Mouse (Mus musculus): ENCODE results near the gene Wbp2. TPM values are rescaled to one million over a fixed set of nuclear protein-coding genes. Genes with fewer than 3 reads are reported as not detected.

Gene Wbp2
- polyA plus RNA-seq (2016; fragmentation: Nextera tagmentation; extraction: Ambion mirVana): 92.4 and 102 TPM in 2 replicates

- peak within 1 kb of the TSS; percentile 56 for H3K4me3 ChIP-seq
- H3K27me3 ChIP-seq: no peaks in the 10 kb centered on the region; the same call in 1 of the 2 replicates
- no peaks in the 10 kb centered on the region for H3K9me3 ChIP-seq
- 6% methylated on average over 34 of the region's 43 CpGs for WGBS
- ATAC-seq (ENCODE audit: low FRiP score, low read depth): peak; percentile 95
- H3K27ac ChIP-seq (replicated peaks): peak within 1 kb of the TSS; percentile 83
- H3K36me3 ChIP-seq: peaks cover 25% of the 10 kb centered on the region
- peaks cover 21% of the 10 kb centered on the region for H3K4me1 ChIP-seq
- peak within 1 kb of the TSS; percentile 52 for H3K4me2 ChIP-seq (replicated peaks)
- peak within 1 kb of the TSS; percentile 63 for H3K9ac ChIP-seq (replicated peaks)
These were observed at the start of gene Wbp2 for GRCm38 (mm10) chr11:116086258-116087193. Wbp2 (minus strand) TSS chr11:116086995.

GRCm38 (mm10) chr11:116134171-116134570, 47.4 kb upstream of the Wbp2 start:
- WGBS: 90% methylated on average over 10 of the region's 10 CpGs
- no peaks in the 10 kb centered on the region for H3K9me3 ChIP-seq
- no peak overlapping the region for H3K4me2 ChIP-seq (replicated peaks)
- ATAC-seq (ENCODE audit: low FRiP score, low read depth): no peak
- peaks cover 45% of the 10 kb centered on the region for H3K36me3 ChIP-seq
- peaks cover 20% of the 10 kb centered on the region; the same call in 1 of the 2 replicates for H3K27me3 ChIP-seq
- H3K4me1 ChIP-seq: peaks cover 24% of the 10 kb centered on the region
- no peak overlapping the region for H3K4me3 ChIP-seq
- H3K27ac ChIP-seq (replicated peaks): no peak overlapping the region
- no peak overlapping the region for H3K9ac ChIP-seq (replicated peaks)

DNA sequence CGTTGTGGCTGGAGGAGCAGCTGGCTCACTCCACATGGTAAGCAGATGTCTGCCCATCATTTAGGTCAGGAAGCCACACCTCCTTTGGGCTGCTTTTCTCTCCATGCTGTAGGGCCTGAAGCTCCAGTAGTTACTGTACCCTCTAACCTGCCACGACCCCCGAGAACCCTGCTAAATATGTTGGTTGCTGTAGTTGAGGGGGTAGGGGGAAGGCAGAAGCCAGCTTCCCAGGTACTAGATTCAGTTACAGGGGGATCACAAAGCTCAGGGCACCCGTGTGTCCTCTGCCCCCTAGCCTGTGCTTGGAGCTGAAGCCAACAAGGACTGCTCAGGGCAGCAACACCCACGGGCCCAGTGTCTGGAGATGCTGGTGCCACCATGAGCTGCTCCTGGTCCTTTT, 46.7 kb upstream of the Wbp2 start:
- no peak overlapping the region for H3K4me2 ChIP-seq (replicated peaks)
- H3K36me3 ChIP-seq: peaks cover 45% of the 10 kb centered on the region
- H3K9me3 ChIP-seq: no peaks in the 10 kb centered on the region
- H3K27ac ChIP-seq (replicated peaks): no peak overlapping the region
- 86% methylated on average over 5 of the region's 5 CpGs for WGBS
- H3K27me3 ChIP-seq: peaks cover 20% of the 10 kb centered on the region; the same call in 1 of the 2 replicates
- no peak overlapping the region for H3K4me3 ChIP-seq
- peaks cover 24% of the 10 kb centered on the region for H3K4me1 ChIP-seq
- H3K9ac ChIP-seq (replicated peaks): no peak overlapping the region
- ATAC-seq (ENCODE audit: low FRiP score, low read depth): no peak

GRCm38 (mm10) chr11:116132366-116133333, 45.9 kb upstream of the Wbp2 start:
- no peak for ATAC-seq (ENCODE audit: low FRiP score, low read depth)
- H3K36me3 ChIP-seq: peaks cover 45% of the 10 kb centered on the region
- peaks cover 26% of the 10 kb centered on the region; the same call in 1 of the 2 replicates for H3K27me3 ChIP-seq
- no peaks in the 10 kb centered on the region for H3K9me3 ChIP-seq
- H3K4me1 ChIP-seq: peaks cover 25% of the 10 kb centered on the region
- 88% methylated on average over 16 of the region's 16 CpGs for WGBS
- H3K4me2 ChIP-seq (replicated peaks): no peak overlapping the region
- H3K27ac ChIP-seq (replicated peaks): no peak overlapping the region
- H3K9ac ChIP-seq (replicated peaks): no peak overlapping the region
- no peak overlapping the region for H3K4me3 ChIP-seq

GRCm38 (mm10) chr11:116131349-116132170, 44.8 kb upstream of the Wbp2 start:
- peak overlapping the region; percentile 78 for H3K4me2 ChIP-seq (replicated peaks)
- H3K4me1 ChIP-seq: peaks cover 33% of the 10 kb centered on the region
- H3K27me3 ChIP-seq: peaks cover 31% of the 10 kb centered on the region; the same call in 1 of the 2 replicates
- no peak overlapping the region; the same call in 1 of the 2 replicates for H3K27ac ChIP-seq (replicated peaks)
- no peaks in the 10 kb centered on the region for H3K9me3 ChIP-seq
- H3K36me3 ChIP-seq: peaks cover 45% of the 10 kb centered on the region
- no peak for ATAC-seq (ENCODE audit: low FRiP score, low read depth)
- H3K9ac ChIP-seq (replicated peaks): peak overlapping the region; percentile 68
- peak overlapping the region; percentile 54; the same call in 1 of the 2 replicates for H3K4me3 ChIP-seq
- 84% methylated on average over 15 of the region's 15 CpGs for WGBS

- WGBS: 2% methylated on average over 69 of the region's 69 CpGs
- H3K27me3 ChIP-seq: peaks cover 31% of the 10 kb centered on the region; the same call in 1 of the 2 replicates
- H3K4me2 ChIP-seq (replicated peaks): peak within 1 kb of the TSS; percentile 78
- ATAC-seq (ENCODE audit: low FRiP score, low read depth): peak; percentile 81
- H3K9ac ChIP-seq (replicated peaks): peak within 1 kb of the TSS; percentile 68
- peak within 1 kb of the TSS; percentile 85 for H3K27ac ChIP-seq (replicated peaks)
- H3K4me3 ChIP-seq: peak within 1 kb of the TSS; percentile 54
- peaks cover 33% of the 10 kb centered on the region for H3K4me1 ChIP-seq
- H3K36me3 ChIP-seq: peaks cover 45% of the 10 kb centered on the region
- H3K9me3 ChIP-seq: no peaks in the 10 kb centered on the region
These were observed 43.9 kb upstream of the Wbp2 start, which contains the start of gene Trim65 for GRCm38 (mm10) chr11:116130488-116131205. Trim65 (minus strand) TSS chr11:116131128.

- H3K4me3 ChIP-seq: peak overlapping the region; percentile 54
- ATAC-seq (ENCODE audit: low FRiP score, low read depth): peak; percentile 55
- H3K27me3 ChIP-seq: peaks cover 31% of the 10 kb centered on the region; the same call in 1 of the 2 replicates
- no peaks in the 10 kb centered on the region for H3K9me3 ChIP-seq
- H3K4me2 ChIP-seq (replicated peaks): peak overlapping the region; percentile 78
- peaks cover 44% of the 10 kb centered on the region for H3K36me3 ChIP-seq
- H3K27ac ChIP-seq (replicated peaks): peak overlapping the region; percentile 85
- peaks cover 33% of the 10 kb centered on the region for H3K4me1 ChIP-seq
- 35% methylated on average over 8 of the region's 8 CpGs for WGBS
- peak overlapping the region; percentile 68 for H3K9ac ChIP-seq (replicated peaks)
These were observed 43.2 kb upstream of the Wbp2 start for GRCm38 (mm10) chr11:116129993-116130487.

DNA sequence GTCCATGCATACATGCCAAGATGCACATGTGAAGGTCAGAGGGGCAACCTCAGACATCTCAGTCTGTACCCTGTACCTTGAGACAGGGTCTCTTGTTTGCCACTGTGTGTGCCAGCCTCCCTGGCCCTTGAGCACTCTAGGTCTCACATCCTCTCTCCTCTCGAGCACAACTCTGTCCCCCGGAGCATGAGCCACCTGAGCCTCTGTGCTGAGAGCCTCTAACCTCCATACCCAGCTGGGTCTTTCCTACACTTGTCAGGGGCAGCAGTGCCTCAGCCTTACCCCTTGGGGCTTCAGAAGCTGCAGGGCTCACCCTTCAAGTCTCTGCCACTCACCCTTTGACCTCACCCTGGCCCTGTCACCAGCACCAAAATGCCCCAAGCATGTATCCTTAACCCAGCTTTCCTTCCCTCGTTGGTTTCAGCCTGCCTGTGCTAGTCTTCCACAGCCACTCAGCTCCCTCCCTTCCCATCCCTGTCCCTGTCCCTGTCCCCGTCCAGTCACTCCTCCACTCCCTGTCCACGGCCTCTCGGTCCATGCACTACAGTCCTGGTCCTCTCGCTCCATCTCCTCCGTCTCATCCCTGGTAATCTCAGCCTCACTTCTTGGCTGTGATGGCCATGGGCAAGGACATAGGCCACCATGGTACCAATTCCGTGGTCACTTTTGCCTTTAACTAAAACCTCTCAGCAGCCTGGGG, 42.4 kb upstream of the Wbp2 start:
- Histone ChIP-seq H3K36me3 (peaks cover 36% of the 10 kb centered on the region), H3K9me3 (no peaks in the 10 kb centered on the region), H3K27me3 (peaks cover 31% of the 10 kb centered on the region; the same call in 1 of the 2 replicates), H3K9ac (replicated peaks) (no peak overlapping the region), H3K4me2 (replicated peaks) (peak overlapping the region; percentile 78; the same call in 1 of the 2 replicates), H3K4me1 (peaks cover 33% of the 10 kb centered on the region), H3K27ac (replicated peaks) (no peak overlapping the region), H3K4me3 (no peak overlapping the region)
- ATAC-seq (ENCODE audit: low FRiP score, low read depth): no peak
- WGBS: 84% methylated on average over 9 of the region's 9 CpGs

GRCm38 (mm10) chr11:116127986-116128385, 41.2 kb upstream of the Wbp2 start:
- ATAC-seq (ENCODE audit: low FRiP score, low read depth): no peak
- H3K27me3 ChIP-seq: peaks cover 31% of the 10 kb centered on the region; the same call in 1 of the 2 replicates
- peaks cover 33% of the 10 kb centered on the region for H3K4me1 ChIP-seq
- WGBS: 79% methylated on average over 9 of the region's 9 CpGs
- H3K36me3 ChIP-seq: peaks cover 23% of the 10 kb centered on the region
- no peak overlapping the region for H3K27ac ChIP-seq (replicated peaks)
- no peak overlapping the region for H3K4me3 ChIP-seq
- H3K4me2 ChIP-seq (replicated peaks): no peak overlapping the region
- H3K9me3 ChIP-seq: no peaks in the 10 kb centered on the region
- no peak overlapping the region for H3K9ac ChIP-seq (replicated peaks)

All from midbrain, embryonic 12.5 days (tissue).